Mouse (Mus musculus): ENCODE data around the gene Cela3a. TPM values are rescaled to one million over a fixed set of nuclear protein-coding genes. Genes with fewer than 3 reads are reported as not detected.

Gene Cela3a
- polyA plus RNA-seq, 1 experiment from 2014 or later: not detected

DNA sequence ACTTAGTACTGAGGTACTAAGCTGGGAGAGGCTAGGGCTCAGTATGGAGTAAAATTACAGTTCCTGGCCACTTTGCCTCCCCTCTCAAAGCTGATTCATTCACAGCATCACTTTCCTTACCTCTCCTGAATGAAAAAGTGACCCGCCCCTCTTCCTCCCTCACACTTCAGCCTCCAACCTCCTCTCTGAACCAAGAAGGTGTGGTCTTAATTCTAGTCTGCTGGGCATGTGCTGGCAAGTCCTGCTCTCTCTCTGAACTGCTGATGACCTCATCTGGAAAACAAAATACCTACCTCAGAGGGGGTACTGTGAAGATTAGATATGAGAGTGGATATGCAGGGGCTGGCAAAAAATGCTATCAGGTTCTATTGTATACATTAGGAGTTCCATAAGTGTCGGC, 39.5 kb upstream of the Cela3a start:
- no peak for ATAC-seq (ENCODE audit: low FRiP score, low TSS enrichment)
- Histone ChIP-seq H3K4me3 (replicated peaks; ENCODE audit: low read depth, low read length) (no peak overlapping the region), H3K27ac (replicated peaks; ENCODE audit: low read depth, low read length) (no peak overlapping the region), H3K36me3 (ENCODE audit: control insufficient read depth, insufficient read depth, low read length) (no peaks in the 10 kb centered on the region), H3K4me1 (ENCODE audit: control insufficient read depth, insufficient read depth, low read length) (no peaks in the 10 kb centered on the region), H3K4me2 (ENCODE audit: low read length) (no peak overlapping the region), H3K27me3 (ENCODE audit: control insufficient read depth, insufficient read depth, low read length) (no peaks in the 10 kb centered on the region), H3K9ac (replicated peaks; ENCODE audit: low read length) (no peak overlapping the region), H3K9me3 (ENCODE audit: control insufficient read depth, low read length) (no peaks in the 10 kb centered on the region)
- WGBS: 89% methylated on average over 2 of the region's 2 CpGs
- DNase-seq: no peak

GRCm38 (mm10) chr4:137448641-137449040, 39.0 kb upstream of the Cela3a start:
- ATAC-seq (ENCODE audit: low FRiP score, low TSS enrichment) (no peak), DNase-seq (peak; percentile 26)
- H3K4me1 ChIP-seq (ENCODE audit: control insufficient read depth, insufficient read depth, low read length): no peaks in the 10 kb centered on the region
- no peak overlapping the region for H3K9ac ChIP-seq (replicated peaks; ENCODE audit: low read length)
- H3K4me2 ChIP-seq (ENCODE audit: low read length): no peak overlapping the region
- no peaks in the 10 kb centered on the region for H3K36me3 ChIP-seq (ENCODE audit: control insufficient read depth, insufficient read depth, low read length)
- WGBS: 50% methylated on average over 2 of the region's 2 CpGs
- no peak overlapping the region for H3K4me3 ChIP-seq (replicated peaks; ENCODE audit: low read depth, low read length)
- H3K9me3 ChIP-seq (ENCODE audit: control insufficient read depth, low read length): no peaks in the 10 kb centered on the region
- H3K27me3 ChIP-seq (ENCODE audit: control insufficient read depth, insufficient read depth, low read length): no peaks in the 10 kb centered on the region
- no peak overlapping the region for H3K27ac ChIP-seq (replicated peaks; ENCODE audit: low read depth, low read length)

- H3K36me3 ChIP-seq (ENCODE audit: control insufficient read depth, insufficient read depth, low read length): no peaks in the 10 kb centered on the region
- no peak overlapping the region for H3K4me2 ChIP-seq (ENCODE audit: low read length)
- 51% methylated on average over 6 of the region's 6 CpGs for WGBS
- no peaks in the 10 kb centered on the region for H3K9me3 ChIP-seq (ENCODE audit: control insufficient read depth, low read length)
- ATAC-seq (ENCODE audit: low FRiP score, low TSS enrichment): no peak
- H3K4me1 ChIP-seq (ENCODE audit: control insufficient read depth, insufficient read depth, low read length): no peaks in the 10 kb centered on the region
- no peak overlapping the region for H3K4me3 ChIP-seq (replicated peaks; ENCODE audit: low read depth, low read length)
- no peaks in the 10 kb centered on the region for H3K27me3 ChIP-seq (ENCODE audit: control insufficient read depth, insufficient read depth, low read length)
- peak; percentile 60 for DNase-seq
- H3K9ac ChIP-seq (replicated peaks; ENCODE audit: low read length): no peak overlapping the region
- H3K27ac ChIP-seq (replicated peaks; ENCODE audit: low read depth, low read length): no peak overlapping the region
These were observed 38.6 kb upstream of the Cela3a start for GRCm38 (mm10) chr4:137448197-137448596.

- Histone ChIP-seq H3K4me2 (ENCODE audit: low read length) (no peak overlapping the region), H3K9me3 (ENCODE audit: control insufficient read depth, low read length) (no peaks in the 10 kb centered on the region), H3K4me3 (replicated peaks; ENCODE audit: low read depth, low read length) (no peak overlapping the region), H3K9ac (replicated peaks; ENCODE audit: low read length) (no peak overlapping the region), H3K36me3 (ENCODE audit: control insufficient read depth, insufficient read depth, low read length) (no peaks in the 10 kb centered on the region), H3K4me1 (ENCODE audit: control insufficient read depth, insufficient read depth, low read length) (no peaks in the 10 kb centered on the region), H3K27ac (replicated peaks; ENCODE audit: low read depth, low read length) (no peak overlapping the region), H3K27me3 (ENCODE audit: control insufficient read depth, insufficient read depth, low read length) (no peaks in the 10 kb centered on the region)
- peak; percentile 9 for DNase-seq
- ATAC-seq (ENCODE audit: low FRiP score, low TSS enrichment): no peak
- 64% methylated on average over 7 of the region's 7 CpGs for WGBS
These were observed 38.0 kb upstream of the Cela3a start for GRCm38 (mm10) chr4:137447363-137448196.

DNA sequence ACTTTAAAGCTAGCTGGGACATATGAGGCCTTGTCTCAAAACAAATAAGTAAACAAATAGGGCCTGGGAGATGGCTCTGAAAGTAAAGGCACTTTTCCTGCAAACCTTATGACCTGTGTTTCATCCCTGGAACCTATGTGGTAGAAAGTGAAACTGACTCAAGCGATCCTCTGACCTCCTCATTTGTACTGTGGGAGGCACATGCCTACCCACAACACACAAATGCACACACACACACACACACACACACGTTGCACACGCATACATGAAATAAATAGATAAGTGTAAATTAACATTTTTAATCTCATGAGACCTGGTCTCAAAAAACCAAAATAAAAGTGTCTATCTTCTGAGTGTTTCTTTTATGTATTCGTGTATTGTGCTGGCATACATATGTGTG, 36.3 kb upstream of the Cela3a start:
- DNase-seq (no peak), ATAC-seq (ENCODE audit: low FRiP score, low TSS enrichment) (no peak)
- Histone ChIP-seq H3K36me3 (ENCODE audit: control insufficient read depth, insufficient read depth, low read length) (no peaks in the 10 kb centered on the region), H3K27me3 (ENCODE audit: control insufficient read depth, insufficient read depth, low read length) (no peaks in the 10 kb centered on the region), H3K9me3 (ENCODE audit: control insufficient read depth, low read length) (no peaks in the 10 kb centered on the region), H3K4me2 (ENCODE audit: low read length) (no peak overlapping the region), H3K9ac (replicated peaks; ENCODE audit: low read length) (no peak overlapping the region), H3K27ac (replicated peaks; ENCODE audit: low read depth, low read length) (no peak overlapping the region), H3K4me3 (replicated peaks; ENCODE audit: low read depth, low read length) (no peak overlapping the region), H3K4me1 (ENCODE audit: control insufficient read depth, insufficient read depth, low read length) (no peaks in the 10 kb centered on the region)
- WGBS: 92% methylated on average over 4 of the region's 4 CpGs

DNA sequence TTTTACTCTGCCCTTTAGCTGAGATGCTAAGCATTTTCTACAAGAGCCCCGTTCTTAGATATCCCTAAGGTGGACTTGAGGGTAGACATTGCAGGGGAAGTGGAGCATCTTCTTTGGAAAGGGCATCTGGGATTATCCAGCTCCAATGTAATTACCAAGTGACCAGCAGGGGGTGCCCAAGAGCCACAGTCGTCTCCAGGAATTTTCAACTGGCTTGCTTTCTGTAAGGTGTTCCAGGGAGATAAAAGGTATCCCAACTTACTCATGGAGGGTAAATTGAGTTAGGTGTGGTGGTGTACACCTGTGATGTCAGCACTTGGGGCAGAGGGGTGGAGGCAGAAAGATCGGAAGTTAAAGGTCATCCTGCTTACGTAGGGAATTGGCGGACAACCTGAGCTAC, 34.0 kb upstream of the Cela3a start:
- 34% methylated on average over 5 of the region's 5 CpGs for WGBS
- H3K9me3 ChIP-seq (ENCODE audit: control insufficient read depth, low read length): no peaks in the 10 kb centered on the region
- no peak overlapping the region for H3K4me2 ChIP-seq (ENCODE audit: low read length)
- no peak overlapping the region for H3K9ac ChIP-seq (replicated peaks; ENCODE audit: low read length)
- ATAC-seq (ENCODE audit: low FRiP score, low TSS enrichment) (no peak), DNase-seq (peak; percentile 87)
- no peaks in the 10 kb centered on the region for H3K4me1 ChIP-seq (ENCODE audit: control insufficient read depth, insufficient read depth, low read length)
- H3K4me3 ChIP-seq (replicated peaks; ENCODE audit: low read depth, low read length): no peak overlapping the region
- H3K27ac ChIP-seq (replicated peaks; ENCODE audit: low read depth, low read length): no peak overlapping the region
- H3K36me3 ChIP-seq (ENCODE audit: control insufficient read depth, insufficient read depth, low read length): no peaks in the 10 kb centered on the region
- no peaks in the 10 kb centered on the region for H3K27me3 ChIP-seq (ENCODE audit: control insufficient read depth, insufficient read depth, low read length)

DNA sequence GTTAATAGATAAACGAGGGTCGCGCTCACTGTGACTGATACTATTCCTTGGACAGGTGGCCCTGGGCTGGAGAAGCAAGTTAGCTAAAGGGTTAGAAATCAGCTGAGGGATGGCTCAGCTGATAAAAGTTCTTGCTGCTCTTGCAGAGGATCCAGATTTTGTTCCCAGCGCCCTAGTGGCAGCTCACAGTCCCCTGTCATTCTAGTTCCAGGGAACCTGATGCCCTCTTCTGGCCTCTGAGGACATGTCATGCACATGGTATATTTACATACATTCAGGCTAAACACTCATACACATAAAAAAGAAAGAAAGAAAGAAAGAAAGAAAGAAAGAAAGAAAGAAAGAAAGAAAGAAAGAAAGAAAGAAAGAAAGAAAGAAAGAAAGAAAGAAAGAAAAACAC, 31.7 kb upstream of the Cela3a start:
- Histone ChIP-seq H3K9me3 (ENCODE audit: control insufficient read depth, low read length) (no peaks in the 10 kb centered on the region), H3K27ac (replicated peaks; ENCODE audit: low read depth, low read length) (no peak overlapping the region), H3K4me2 (ENCODE audit: low read length) (no peak overlapping the region), H3K9ac (replicated peaks; ENCODE audit: low read length) (no peak overlapping the region), H3K36me3 (ENCODE audit: control insufficient read depth, insufficient read depth, low read length) (no peaks in the 10 kb centered on the region), H3K4me3 (replicated peaks; ENCODE audit: low read depth, low read length) (no peak overlapping the region), H3K27me3 (ENCODE audit: control insufficient read depth, insufficient read depth, low read length) (no peaks in the 10 kb centered on the region), H3K4me1 (ENCODE audit: control insufficient read depth, insufficient read depth, low read length) (no peaks in the 10 kb centered on the region)
- WGBS: 85% methylated on average over 4 of the region's 4 CpGs
- ATAC-seq (ENCODE audit: low FRiP score, low TSS enrichment) (no peak), DNase-seq (no peak)

DNA sequence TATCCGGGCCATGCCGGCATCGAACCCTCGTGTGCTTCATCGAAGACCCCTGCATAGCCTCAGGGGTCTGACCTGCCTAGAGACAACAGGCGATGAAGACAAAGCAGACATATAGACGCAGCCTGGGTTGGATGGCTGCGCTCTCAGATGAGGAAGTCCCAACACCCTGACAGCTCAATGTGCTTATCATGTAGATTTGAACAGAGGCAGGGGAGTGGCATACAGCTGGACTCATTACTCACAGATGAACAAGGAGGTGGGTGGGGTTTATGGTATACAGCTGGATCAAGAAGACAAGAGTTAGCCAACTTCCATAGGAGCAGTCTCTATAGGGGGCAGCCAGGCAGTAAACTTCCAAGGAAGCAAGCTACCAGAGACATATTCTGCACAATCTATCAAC, 29.3 kb upstream of the Cela3a start:
- 91% methylated on average over 8 of the region's 8 CpGs for WGBS

GRCm38 (mm10) chr4:137436979-137437669, 27.5 kb upstream of the Cela3a start:
- no peaks in the 10 kb centered on the region for H3K36me3 ChIP-seq (ENCODE audit: control insufficient read depth, insufficient read depth, low read length)
- ATAC-seq (ENCODE audit: low FRiP score, low TSS enrichment) (no peak), DNase-seq (no peak)
- H3K27ac ChIP-seq (replicated peaks; ENCODE audit: low read depth, low read length): no peak overlapping the region
- no peak overlapping the region for H3K4me2 ChIP-seq (ENCODE audit: low read length)
- whole genome bisulfite sequencing: 86% methylated on average over 8 of the region's 8 CpGs
- H3K9ac ChIP-seq (replicated peaks; ENCODE audit: low read length): no peak overlapping the region
- H3K9me3 ChIP-seq (ENCODE audit: control insufficient read depth, low read length): no peaks in the 10 kb centered on the region
- no peaks in the 10 kb centered on the region for H3K27me3 ChIP-seq (ENCODE audit: control insufficient read depth, insufficient read depth, low read length)
- H3K4me1 ChIP-seq (ENCODE audit: control insufficient read depth, insufficient read depth, low read length): no peaks in the 10 kb centered on the region
- H3K4me3 ChIP-seq (replicated peaks; ENCODE audit: low read depth, low read length): no peak overlapping the region

More for the DNA sequence above, 29.3 kb upstream of the Cela3a start:
- Histone ChIP-seq H3K27me3 (ENCODE audit: control insufficient read depth, insufficient read depth, low read length) (no peaks in the 10 kb centered on the region), H3K4me1 (ENCODE audit: control insufficient read depth, insufficient read depth, low read length) (no peaks in the 10 kb centered on the region), H3K9me3 (ENCODE audit: control insufficient read depth, low read length) (no peaks in the 10 kb centered on the region), H3K27ac (replicated peaks; ENCODE audit: low read depth, low read length) (no peak overlapping the region), H3K4me2 (ENCODE audit: low read length) (no peak overlapping the region), H3K4me3 (replicated peaks; ENCODE audit: low read depth, low read length) (no peak overlapping the region), H3K36me3 (ENCODE audit: control insufficient read depth, insufficient read depth, low read length) (no peaks in the 10 kb centered on the region), H3K9ac (replicated peaks; ENCODE audit: low read length) (no peak overlapping the region)
- ATAC-seq (ENCODE audit: low FRiP score, low TSS enrichment) (no peak), DNase-seq (no peak)
